ENCODE assay signal across 19 mouse cellular contexts in genomic region chr15:78486564-78486963, GRCm38 (mm10). TPM values are rescaled to one million over a fixed set of nuclear protein-coding genes. Genes with fewer than 3 reads are reported as not detected.
DNase-seq lines count a peak whose midpoint lies in the region; ATAC-seq and TF ChIP-seq lines count a peak whose summit lies in the region.
"Had no signal": no experiment of that assay in that cellular context is flagged by ENCODE, and none has a peak within 500 bp of the region (broad histone marks: within the 10 kb centered on the region; RNA-seq: fewer than 3 reads in every experiment).

No protein-coding gene starts in this region.

- TF ChIP-seq POLR2A in myocyte (IDR thresholded peaks at IDR 0.05; ENCODE audit: insufficient read length, low read depth), result no peak

- TF ChIP-seq CTCF in C2C12 (IDR thresholded peaks at IDR 0.05; ENCODE audit: control insufficient read depth, insufficient read depth, insufficient read length), result no peak

- H3K79me2 ChIP-seq in C2C12 (ENCODE audit: control insufficient read depth, insufficient read depth) (no peaks in the 10 kb centered on the region), myocyte (ENCODE audit: control insufficient read depth, insufficient read depth) (no peaks in the 10 kb centered on the region)

- no peak overlapping the region for H3K4me2 ChIP-seq in myocyte (ENCODE audit: low read depth)
- H3K4me2 ChIP-seq: embryonic facial prominence, embryonic 12.5 days; forebrain, embryonic 13.5 days had no signal

- H3K4me3 ChIP-seq in C2C12 (ENCODE audit: insufficient read depth, poor library complexity, severe bottlenecking) (no peak overlapping the region), myocyte (no peak overlapping the region)
- H3K4me3 ChIP-seq: embryonic facial prominence, embryonic 10.5 days; embryonic facial prominence, embryonic 12.5 days; forebrain, embryonic 13.5 days had no signal

- H3K79me3 ChIP-seq in C2C12 (ENCODE audit: low read depth), result no peaks in the 10 kb centered on the region

- peaks cover 37% of the 10 kb centered on the region for H3K27me3 ChIP-seq in C2C12 (ENCODE audit: control insufficient read depth, insufficient read depth, insufficient read length)
- H3K27me3 ChIP-seq in myocyte (ENCODE audit: control insufficient read depth, insufficient read depth, insufficient read length), result peaks cover 28% of the 10 kb centered on the region
- H3K27me3 ChIP-seq: embryonic facial prominence, embryonic 12.5 days; forebrain, embryonic 13.5 days; Patski had no signal

- peak; percentile 37 for DNase-seq in cerebellum, adult 9-11 months
- DNase-seq in urinary bladder, postnatal 25 days (ENCODE audit: low spot score), result no peak
- DNase-seq: adrenal gland, adult 8-10 months; adrenal gland, postnatal 14 days; B cell, adult 2 months; cerebellum, adult 11 months; cerebellum, adult 18-20 months; cerebellum, adult 9-10 months; forebrain, postnatal 0 days had no signal

- ATAC-seq in cerebellum, adult (ENCODE audit: insufficient number of reproducible peaks, low FRiP score, low TSS enrichment), result no peak
- ATAC-seq: activated CD4-positive, CD25-positive, alpha-beta regulatory T cell, adult 4 months; forebrain, embryonic 13.5 days; forebrain, postnatal 0 days; Patski had no signal

- H3ac ChIP-seq in C2C12 (ENCODE audit: control insufficient read depth, insufficient read length, low read depth), result no peak overlapping the region
- H3ac ChIP-seq in myocyte (ENCODE audit: control insufficient read depth, insufficient read length), result no peak overlapping the region

- H3K36me3 ChIP-seq in C2C12 (ENCODE audit: control insufficient read depth, insufficient read depth) (no peaks in the 10 kb centered on the region), myocyte (ENCODE audit: control insufficient read depth, insufficient read depth) (no peaks in the 10 kb centered on the region)
- H3K36me3 ChIP-seq: embryonic facial prominence, embryonic 10.5 days; embryonic facial prominence, embryonic 12.5 days; G1E had no signal

TF ChIP-seq in C2C12, 6 proteins besides CTCF, POLR2A, EP300 and RAD21:
- TF ChIP-seq MYOD1 (IDR thresholded peaks at IDR 0.05; ENCODE audit: control insufficient read depth, insufficient read length, low read depth) (peak; percentile 49), USF1 (IDR thresholded peaks at IDR 0.05; ENCODE audit: low read depth) (no peak)

TF ChIP-seq in myocyte, 11 proteins besides CTCF, POLR2A, EP300 and RAD21:
- no peak for TF ChIP-seq POLR2AphosphoS2 (IDR thresholded peaks at IDR 0.05; ENCODE audit: insufficient read length, low read depth)
- peak; percentile 89 for TF ChIP-seq TCF12 (IDR thresholded peaks at IDR 0.05; ENCODE audit: insufficient read depth, poor library complexity, severe bottlenecking)
- peak; percentile 8 to 99 (median 97) for TF ChIP-seq MYOD1 (IDR thresholded peaks at IDR 0.05; ENCODE audit: control insufficient read depth in 1 of 3, insufficient read length in 2 of 3, low read depth in 2 of 3)
- peak; percentile 35 to 99 (median 97) for TF ChIP-seq MYOG (IDR thresholded peaks at IDR 0.05; ENCODE audit: control insufficient read depth in 1 of 3, insufficient read depth in 1 of 3, insufficient read length in 2 of 3, low read depth in 2 of 3)
- no peak for TF ChIP-seq MAX (IDR thresholded peaks at IDR 0.05; ENCODE audit: low read depth)
- TF ChIP-seq TCF3 (IDR thresholded peaks at IDR 0.05; ENCODE audit: insufficient read length, low read depth), result peak; percentile 97

RNA-seq across cellular contexts. Expression of gene Il2rb, which starts 8.5 kb away (rescaled TPM):
- polyA plus RNA-seq in C2C12 (2012; fragmentation: generic; extraction: Trizol) (0.01 TPM), myocyte (2012; fragmentation: generic; extraction: Trizol) (0.67 TPM)
- polyA plus RNA-seq: embryonic facial prominence, embryonic 10.5 days; forebrain, embryonic 11.5 days; forebrain, embryonic 13.5 days; G1E had no signal

RNA-seq across cellular contexts. Expression of gene Tmprss6, which starts 18.1 kb away (rescaled TPM):
- polyA plus RNA-seq in C2C12 (2012; fragmentation: generic; extraction: Trizol) (0.06 TPM), myocyte (2012; fragmentation: generic; extraction: Trizol) (0.08 TPM)
- polyA plus RNA-seq: activated CD4-positive, CD25-positive, alpha-beta regulatory T cell, adult 4 months; forebrain, embryonic 13.5 days; G1E had no signal

RNA-seq across cellular contexts. Expression of gene C1qtnf6, which starts 44.7 kb away (rescaled TPM):
- polyA plus RNA-seq in C2C12 (2012; fragmentation: generic; extraction: Trizol) (17.5 TPM), myocyte (2012; fragmentation: generic; extraction: Trizol) (66.2 TPM)
- polyA plus RNA-seq: G1E had no signal

RNA-seq across cellular contexts. Expression of gene Sstr3, which starts 57.9 kb away (rescaled TPM):
- polyA plus RNA-seq in C2C12 (2012; fragmentation: generic; extraction: Trizol) (not detected), myocyte (2012; fragmentation: generic; extraction: Trizol) (not detected)
- polyA plus RNA-seq: activated CD4-positive, CD25-positive, alpha-beta regulatory T cell, adult 4 months; embryonic facial prominence, embryonic 10.5 days; embryonic facial prominence, embryonic 12.5 days; forebrain, embryonic 11.5 days; G1E had no signal

RNA-seq across cellular contexts. Expression of gene Kctd17, which starts 58.2 kb away (rescaled TPM):
- polyA plus RNA-seq in C2C12 (2012; fragmentation: generic; extraction: Trizol), result 228 TPM
- polyA plus RNA-seq in myocyte (2012; fragmentation: generic; extraction: Trizol), result 161 TPM
